Mouse (Mus musculus) midbrain, embryonic 15.5 days (tissue): ENCODE measurements around the gene Il23a. TPM values are rescaled to one million over a fixed set of nuclear protein-coding genes. Genes with fewer than 3 reads are reported as not detected.
A peak's percentile ranks its signal among the peaks of the same experiment; 100 is the strongest.

Experiments used
- ATAC-seq: fragments of 200-750 bp; cut with Nextera tagmentation; replicated peaks from 2 replicates; pipeline ENCODE4 v1.8.0; 2017; ENCODE audit warnings: moderate TSS enrichment
- H3K27ac ChIP-seq: fragments of 300-500 bp; sonication (generic); 2 replicates; pipeline ENCODE4 v1.5.1; 2015; ENCODE audit warnings: mild to moderate bottlenecking, inconsistent platforms
- H3K27me3 ChIP-seq: fragments of 300-500 bp; sonication (generic); replicated peaks from 2 replicates; pipeline ENCODE4 v1.6.1; 2015; ENCODE audit warnings: inconsistent platforms
- H3K36me3 ChIP-seq: fragments of 300-500 bp; sonication (generic); replicated peaks from 2 replicates; pipeline ENCODE4 v1.6.1; 2015; ENCODE audit warnings: inconsistent platforms
- H3K4me1 ChIP-seq: fragments of 300-500 bp; sonication (generic); 2 replicates; pipeline ENCODE4 v1.6.1; 2015; ENCODE audit warnings: inconsistent platforms
- H3K4me2 ChIP-seq: fragments of 300-500 bp; sonication (generic); 2 replicates; pipeline ENCODE4 v1.6.1; 2015; ENCODE audit warnings: inconsistent platforms, mild to moderate bottlenecking, moderate library complexity
- H3K4me3 ChIP-seq: fragments of 300-500 bp; sonication (generic); 2 replicates; pipeline ENCODE4 v1.5.1; 2015; ENCODE audit warnings: mild to moderate bottlenecking, inconsistent platforms
- H3K9ac ChIP-seq: fragments of 300-500 bp; sonication (generic); 2 replicates; pipeline ENCODE4 v1.6.1; 2015; ENCODE audit warnings: mild to moderate bottlenecking, inconsistent platforms
- H3K9me3 ChIP-seq: fragments of 300-500 bp; sonication (generic); 2 replicates; pipeline ENCODE4 v1.6.1; 2016; ENCODE audit warnings: inconsistent platforms
- WGBS: fragments of 180-500 bp; shearing (Covaris S2); methylation state at CpG from one replicate; pipeline ENCODE4 v1.1.7; 2015; ENCODE audit warnings: mixed read lengths; 5-methylcytosine and 5-hydroxymethylcytosine counted together
- polyA plus RNA-seq: library from polyadenylated mRNA; unstranded; fragments of >200 nt; fragmentation: Nextera tagmentation; extraction: Ambion mirVana; gene quantifications from 2 replicates; pipeline ENCODE4 v1.2.1, GENCODE M21; 2015

Il23a gene
- polyA plus RNA-seq: not detected in 2 replicates

DNA sequence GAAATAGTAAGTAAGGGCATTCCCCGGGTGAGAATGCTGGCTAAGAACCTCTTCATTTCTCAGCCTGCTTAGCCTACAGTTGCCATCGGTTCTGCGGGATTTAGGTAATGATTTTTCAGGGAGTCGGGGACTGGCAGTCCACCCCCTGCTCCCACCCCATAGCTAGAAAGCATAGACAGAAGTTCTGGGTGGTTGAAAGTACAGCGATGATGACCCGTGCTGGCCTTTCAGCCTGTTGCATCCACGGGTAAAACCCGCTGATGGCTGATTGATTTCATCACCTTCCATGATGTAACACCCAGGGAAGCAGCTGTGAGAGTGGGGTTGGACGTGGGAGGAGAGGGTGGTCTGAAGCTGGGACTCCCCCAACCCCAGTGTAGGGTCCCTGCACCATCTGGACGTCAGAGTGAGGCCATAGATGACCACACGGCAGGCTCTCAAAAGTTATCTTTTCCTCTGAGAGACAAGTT is at the start of gene Il23a:
Gene Il23a, minus strand, starts transcription at position 51 of the 470 bp plus-strand sequence.
- H3K4me2 ChIP-seq: no peak within 1 kb of the TSS
- 85% methylated on average over 11 of the region's 11 CpGs for WGBS
- no peak within 1 kb of the TSS for H3K4me3 ChIP-seq
- H3K9ac ChIP-seq: no peak within 1 kb of the TSS
- no peak for ATAC-seq
- no peaks in the 10 kb centered on the region for H3K36me3 ChIP-seq
- no peaks in the 10 kb centered on the region for H3K27me3 ChIP-seq
- H3K4me1 ChIP-seq: peaks cover 9% of the 10 kb centered on the region
- H3K9me3 ChIP-seq: no peaks in the 10 kb centered on the region
- no peak within 1 kb of the TSS for H3K27ac ChIP-seq

DNA sequence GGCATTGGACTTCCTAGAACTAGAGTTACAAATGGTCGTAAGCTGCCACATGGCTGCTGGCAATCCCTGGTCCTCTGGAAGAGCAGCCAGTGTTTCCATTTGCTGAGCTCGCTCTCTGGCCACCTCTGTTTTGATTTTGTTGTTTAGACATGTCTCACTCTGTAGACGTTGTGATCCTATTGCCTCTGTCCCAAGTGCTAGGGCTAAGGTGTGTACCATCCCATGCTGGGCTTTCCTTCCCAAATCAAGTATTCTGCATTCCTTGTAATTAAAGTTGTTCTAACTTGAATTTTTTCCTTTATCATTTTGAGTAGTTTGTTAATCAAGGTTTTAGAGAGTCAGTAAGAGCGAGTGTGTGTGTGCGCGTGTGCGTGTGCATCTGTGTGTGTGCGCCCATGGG is 49.0 kb upstream of the Il23a start:
- no peak for ATAC-seq
- 93% methylated on average over 8 of the region's 8 CpGs for WGBS
- H3K4me1 ChIP-seq: peaks cover 8% of the 10 kb centered on the region; the same call in 1 of the 2 replicates
- no peak overlapping the region for H3K4me2 ChIP-seq
- H3K27ac ChIP-seq: no peak overlapping the region
- no peaks in the 10 kb centered on the region for H3K27me3 ChIP-seq
- H3K36me3 ChIP-seq: peaks cover 21% of the 10 kb centered on the region
- H3K9ac ChIP-seq: no peak overlapping the region
- H3K4me3 ChIP-seq: no peak overlapping the region
- no peaks in the 10 kb centered on the region for H3K9me3 ChIP-seq

GRCm38 (mm10) chr10:128344568-128345275 is 46.2 kb upstream of the Il23a start:
- WGBS: 48% methylated on average over 7 of the region's 7 CpGs
- Histone ChIP-seq H3K4me2 (no peak overlapping the region), H3K9ac (no peak overlapping the region), H3K27me3 (no peaks in the 10 kb centered on the region), H3K4me1 (peaks cover 16% of the 10 kb centered on the region; the same call in 1 of the 2 replicates), H3K4me3 (no peak overlapping the region), H3K27ac (peak overlapping the region; percentile 27; the same call in 1 of the 2 replicates), H3K9me3 (no peaks in the 10 kb centered on the region), H3K36me3 (no peaks in the 10 kb centered on the region)
- ATAC-seq: no peak

GRCm38 (mm10) chr10:128343436-128343835 is 44.9 kb upstream of the Il23a start:
- H3K27ac ChIP-seq: no peak overlapping the region
- WGBS: 84% methylated on average over 1 of the region's 1 CpGs
- no peak overlapping the region for H3K9ac ChIP-seq
- no peak overlapping the region for H3K4me3 ChIP-seq
- ATAC-seq: no peak
- H3K36me3 ChIP-seq: no peaks in the 10 kb centered on the region
- H3K27me3 ChIP-seq: no peaks in the 10 kb centered on the region
- H3K4me2 ChIP-seq: no peak overlapping the region
- H3K9me3 ChIP-seq: no peaks in the 10 kb centered on the region
- H3K4me1 ChIP-seq: peaks cover 28% of the 10 kb centered on the region

GRCm38 (mm10) chr10:128340257-128340656 is 41.7 kb upstream of the Il23a start:
- H3K4me1 ChIP-seq: peaks cover 37% of the 10 kb centered on the region
- no peak for ATAC-seq
- H3K4me2 ChIP-seq: no peak overlapping the region
- no peaks in the 10 kb centered on the region for H3K9me3 ChIP-seq
- no peaks in the 10 kb centered on the region for H3K27me3 ChIP-seq
- no peak overlapping the region for H3K27ac ChIP-seq
- H3K36me3 ChIP-seq: no peaks in the 10 kb centered on the region
- 78% methylated on average over 2 of the region's 2 CpGs for WGBS
- no peak overlapping the region for H3K4me3 ChIP-seq
- H3K9ac ChIP-seq: no peak overlapping the region

- no peaks in the 10 kb centered on the region for H3K9me3 ChIP-seq
Observed at GRCm38 (mm10) chr10:128338948-128339347, 40.4 kb upstream of the Il23a start.

GRCm38 (mm10) chr10:128338415-128338814 is 39.9 kb upstream of the Il23a start:
- peak overlapping the region; percentile 95 for H3K4me3 ChIP-seq
- H3K4me1 ChIP-seq: peaks cover 30% of the 10 kb centered on the region
- WGBS: 23% methylated on average over 5 of the region's 5 CpGs
- H3K27ac ChIP-seq: no peak overlapping the region; the same call in 1 of the 2 replicates
- ATAC-seq: no peak
- H3K36me3 ChIP-seq: no peaks in the 10 kb centered on the region
- H3K27me3 ChIP-seq: no peaks in the 10 kb centered on the region
- H3K4me2 ChIP-seq: peak overlapping the region; percentile 90
- peak overlapping the region; percentile 99 for H3K9ac ChIP-seq
- H3K9me3 ChIP-seq: no peaks in the 10 kb centered on the region

More at GRCm38 (mm10) chr10:128338948-128339347, 40.4 kb upstream of the Il23a start:
- H3K36me3 ChIP-seq: no peaks in the 10 kb centered on the region
- no peaks in the 10 kb centered on the region for H3K27me3 ChIP-seq
- ATAC-seq: no peak
- peak overlapping the region; percentile 95; the same call in 1 of the 2 replicates for H3K4me3 ChIP-seq
- peak overlapping the region; percentile 99; the same call in 1 of the 2 replicates for H3K9ac ChIP-seq
- WGBS: 70% methylated on average over 2 of the region's 2 CpGs
- peak overlapping the region; percentile 90 for H3K4me2 ChIP-seq
- peaks cover 30% of the 10 kb centered on the region for H3K4me1 ChIP-seq
- H3K27ac ChIP-seq: no peak overlapping the region

DNA sequence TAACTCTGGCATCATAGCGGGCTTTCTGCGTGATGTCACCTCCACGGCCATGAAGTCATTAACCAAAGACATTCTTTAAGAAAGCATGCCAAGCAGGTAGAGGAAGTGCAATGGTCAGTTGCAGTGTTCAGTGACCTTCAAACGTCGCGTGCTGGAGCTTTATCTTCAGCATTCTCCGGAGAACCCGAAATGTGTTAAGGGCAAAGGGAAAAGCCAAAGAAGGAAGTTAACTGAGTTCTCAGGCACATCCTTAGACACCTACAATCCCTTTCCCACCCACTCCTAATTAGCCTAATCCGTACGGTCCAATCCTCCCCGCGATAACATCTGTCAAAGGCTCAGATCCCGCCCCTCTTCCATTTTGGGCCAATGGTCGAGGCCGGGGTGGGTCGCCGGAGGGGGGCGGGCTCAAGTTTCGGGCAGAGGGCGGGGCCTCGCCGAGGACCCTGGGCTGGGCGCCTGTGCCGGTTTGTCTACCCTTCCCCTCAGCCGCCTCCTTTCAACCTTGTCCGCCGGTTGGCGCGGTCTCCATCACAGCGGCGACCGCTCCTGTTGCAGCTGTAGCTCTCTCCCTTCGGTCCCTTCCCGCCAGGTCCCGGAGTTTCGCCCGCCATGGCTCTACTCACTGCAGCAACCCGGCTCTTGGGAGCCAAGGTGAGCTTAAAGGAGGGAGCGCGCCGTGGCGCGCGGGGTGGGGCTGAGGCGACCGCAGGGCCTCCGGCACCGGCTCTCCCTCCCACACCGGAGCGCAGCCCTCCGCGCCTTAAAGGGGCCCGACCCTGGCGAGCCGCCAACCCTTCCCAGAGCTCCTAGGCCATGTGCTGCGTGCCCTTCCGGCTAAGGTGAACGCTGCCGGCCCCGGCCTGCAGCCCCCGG is 39.0 kb upstream of the Il23a start, which contains the start of gene Cs:
Gene Cs, plus strand, starts transcription at position 429 of the 876 bp plus-strand sequence.
- H3K27me3 ChIP-seq: no peaks in the 10 kb centered on the region
- H3K36me3 ChIP-seq: no peaks in the 10 kb centered on the region
- H3K4me2 ChIP-seq: peak within 1 kb of the TSS; percentile 90
- H3K4me3 ChIP-seq: peak within 1 kb of the TSS; percentile 95
- under 1% methylated on average over 61 of the region's 61 CpGs for WGBS
- no peaks in the 10 kb centered on the region for H3K9me3 ChIP-seq
- H3K9ac ChIP-seq: peak within 1 kb of the TSS; percentile 99
- peak within 1 kb of the TSS; percentile 91 for H3K27ac ChIP-seq
- ATAC-seq: peak; percentile 98
- peaks cover 30% of the 10 kb centered on the region for H3K4me1 ChIP-seq

- Histone ChIP-seq H3K36me3 (no peaks in the 10 kb centered on the region), H3K27ac (peak overlapping the region; percentile 73; the same call in 1 of the 2 replicates), H3K9me3 (no peaks in the 10 kb centered on the region), H3K4me2 (peak overlapping the region; percentile 76), H3K4me3 (no peak overlapping the region), H3K4me1 (peaks cover 30% of the 10 kb centered on the region), H3K9ac (no peak overlapping the region), H3K27me3 (no peaks in the 10 kb centered on the region)
- 85% methylated on average over 3 of the region's 3 CpGs for WGBS
- ATAC-seq: no peak
Observed at GRCm38 (mm10) chr10:128336597-128336996, 38.0 kb upstream of the Il23a start.

DNA sequence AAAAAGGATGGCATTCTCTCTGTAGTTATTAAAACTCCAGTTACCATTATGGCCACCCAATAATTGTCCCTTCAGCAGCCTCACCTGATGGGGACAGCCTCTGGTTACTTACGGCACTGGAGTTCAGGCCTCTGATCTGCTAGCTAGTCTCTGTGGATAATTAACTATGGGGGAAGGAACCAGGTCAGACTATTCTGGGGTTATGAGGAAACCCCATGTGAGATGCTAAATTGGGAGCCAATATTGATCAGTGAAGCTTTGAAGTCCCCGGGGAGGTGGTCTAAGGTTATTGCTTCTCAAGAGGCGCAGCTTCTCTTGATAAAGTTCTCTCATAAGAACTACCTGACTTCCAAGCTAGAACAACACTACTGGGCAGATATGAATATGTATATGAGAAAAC is 37.6 kb upstream of the Il23a start:
- WGBS: 94% methylated on average over 3 of the region's 3 CpGs
- no peak overlapping the region for H3K4me3 ChIP-seq
- no peak for ATAC-seq

GRCm38 (mm10) chr10:128335582-128335981 is 37.0 kb upstream of the Il23a start:
- H3K36me3 ChIP-seq: no peaks in the 10 kb centered on the region
- ATAC-seq: no peak
- H3K9me3 ChIP-seq: no peaks in the 10 kb centered on the region
- no peak overlapping the region for H3K9ac ChIP-seq
- H3K4me3 ChIP-seq: no peak overlapping the region
- H3K27ac ChIP-seq: no peak overlapping the region
- H3K4me2 ChIP-seq: no peak overlapping the region
- H3K4me1 ChIP-seq: peaks cover 30% of the 10 kb centered on the region
- no peaks in the 10 kb centered on the region for H3K27me3 ChIP-seq
- WGBS: under 1% methylated on average over 4 of the region's 4 CpGs

More for the DNA sequence above, 37.6 kb upstream of the Il23a start:
- H3K4me1 ChIP-seq: peaks cover 30% of the 10 kb centered on the region
- H3K4me2 ChIP-seq: no peak overlapping the region
- H3K27me3 ChIP-seq: no peaks in the 10 kb centered on the region
- H3K9ac ChIP-seq: no peak overlapping the region
- no peaks in the 10 kb centered on the region for H3K9me3 ChIP-seq
- no peaks in the 10 kb centered on the region for H3K36me3 ChIP-seq
- H3K27ac ChIP-seq: no peak overlapping the region
